Mouse (Mus musculus) heart, postnatal 0 days (tissue): ENCODE measurements around the gene Adgrg3.

Experiments
- CTCF ChIP-seq: IDR thresholded peaks from 2 replicates; pipeline ENCODE4 v1.5.1; 2016; ENCODE audit warnings: antibody characterized with exemption, control low read depth, low read depth
- EP300 ChIP-seq: IDR thresholded peaks from 2 replicates; pipeline ENCODE4 v1.6.1; 2016; ENCODE audit warnings: antibody characterized with exemption, low read depth

DNA sequence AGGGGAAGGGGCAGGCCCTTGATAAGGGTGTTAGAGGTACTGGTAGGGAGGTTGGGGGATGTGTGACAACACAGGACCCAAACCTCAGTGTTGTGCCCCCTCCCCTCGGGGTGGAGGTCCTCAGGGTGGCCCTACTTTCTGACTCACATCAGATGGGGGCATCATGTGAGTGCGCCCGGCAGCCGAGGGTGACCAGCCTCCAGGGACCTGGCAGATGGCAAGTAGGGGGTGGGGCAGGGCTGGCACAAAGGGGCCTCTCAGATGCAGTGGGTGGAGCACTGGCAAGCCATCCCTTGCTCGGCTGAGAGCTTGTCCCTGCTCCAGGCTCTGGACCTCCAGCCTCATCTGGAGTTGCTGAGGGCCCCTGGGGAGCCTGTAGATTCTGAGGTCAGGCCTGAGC, 30.8 kb upstream of the Adgrg3 start:
- TF ChIP-seq EP300 (no peak), CTCF (no peak)
